Mouse (Mus musculus) CD8-positive naive resting alpha-beta T cell, adult 57 days (primary cell): Measurements from ENCODE around the gene Calml4. TPM values are rescaled to one million over a fixed set of nuclear protein-coding genes. Genes with fewer than 3 reads are reported as not detected.

Experiments
- total RNA-seq: library from RNA; stranded (reverse); gene quantifications from one replicate; pipeline ENCODE4 v1.2.4, GENCODE M21; 2023

Calml4 gene
- total RNA-seq: not detected

GRCm38 (mm10) chr9:62857719-62858261 lies at the start of gene Calml4:
Gene Calml4 (plus strand): TSS chr9:62858080.

GRCm38 (mm10) chr9:62811516-62812121 lies 46.3 kb upstream of the Calml4 start, which contains the start of gene Fem1b:
Gene Fem1b (minus strand): TSS chr9:62811934.

GRCm38 (mm10) chr9:62838506-62839171 lies 19.2 kb upstream of the Calml4 start, which contains the start of gene Cln6:
Gene Cln6 (plus strand): TSS chr9:62838785.

Other genes starting within 250 kb of the Calml4 start
- gene Itga11, start 180.3 kb upstream of the Calml4 start, total RNA-seq: not detected
- 15.2 TPM for gene Fem1b, start 46.1 kb upstream of the Calml4 start, total RNA-seq
- 16.4 TPM for gene Cln6, start 19.3 kb upstream of the Calml4 start, total RNA-seq
- gene Pias1, start 129.8 kb downstream of the Calml4 start, total RNA-seq: 122 TPM